Mouse (Mus musculus) CH12F3 (cell line): Measurements from ENCODE around the gene Rarg.

Experiments used
- in situ Hi-C: fragments of 300-500 bp; cut with MboI; formaldehyde crosslinking; loops from 2 replicates; pipeline ENCODE4 v1.14.3; 2020; ENCODE audit warnings: low sequenced_read_pairs

The Rarg gene

DNA sequence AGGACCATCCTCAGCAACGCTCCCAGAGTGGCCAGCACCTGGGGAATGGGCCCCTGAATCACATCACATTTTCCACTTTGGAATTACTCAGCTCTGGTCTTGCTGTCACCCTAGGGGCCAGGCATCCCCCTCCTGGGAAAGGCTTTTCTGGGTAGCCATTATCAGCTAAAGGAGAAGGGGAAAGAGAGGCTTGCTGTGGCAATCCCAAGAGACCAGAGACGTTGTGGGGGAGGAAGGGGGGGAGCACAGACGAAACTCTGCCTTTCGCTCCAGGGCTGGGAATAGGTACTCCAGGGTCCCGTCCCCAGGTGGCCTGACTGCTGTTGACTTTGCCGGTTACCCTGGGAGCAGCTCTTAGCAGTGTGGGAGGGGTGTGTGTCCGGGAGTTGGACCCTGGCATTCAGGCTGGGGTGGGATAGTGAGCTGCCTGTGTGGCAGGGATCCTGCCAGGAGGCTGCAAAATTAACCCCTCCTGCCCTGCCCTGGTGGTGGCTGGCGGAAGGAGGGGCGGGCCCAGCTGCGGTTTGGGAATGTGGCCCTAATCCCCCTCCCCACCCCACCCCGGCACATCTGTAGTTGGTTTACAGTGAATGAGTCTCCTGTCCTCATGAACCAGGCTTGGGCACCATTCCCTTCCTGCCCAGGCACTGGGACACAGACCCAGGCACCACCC, 1.4 kb upstream of the Rarg start:
- in situ Hi-C loops, result no loop called here

GRCm38 (mm10) chr15:102258076-102258470, 756 bp upstream of the Rarg start:
- in situ Hi-C loops, result no loop called here

DNA sequence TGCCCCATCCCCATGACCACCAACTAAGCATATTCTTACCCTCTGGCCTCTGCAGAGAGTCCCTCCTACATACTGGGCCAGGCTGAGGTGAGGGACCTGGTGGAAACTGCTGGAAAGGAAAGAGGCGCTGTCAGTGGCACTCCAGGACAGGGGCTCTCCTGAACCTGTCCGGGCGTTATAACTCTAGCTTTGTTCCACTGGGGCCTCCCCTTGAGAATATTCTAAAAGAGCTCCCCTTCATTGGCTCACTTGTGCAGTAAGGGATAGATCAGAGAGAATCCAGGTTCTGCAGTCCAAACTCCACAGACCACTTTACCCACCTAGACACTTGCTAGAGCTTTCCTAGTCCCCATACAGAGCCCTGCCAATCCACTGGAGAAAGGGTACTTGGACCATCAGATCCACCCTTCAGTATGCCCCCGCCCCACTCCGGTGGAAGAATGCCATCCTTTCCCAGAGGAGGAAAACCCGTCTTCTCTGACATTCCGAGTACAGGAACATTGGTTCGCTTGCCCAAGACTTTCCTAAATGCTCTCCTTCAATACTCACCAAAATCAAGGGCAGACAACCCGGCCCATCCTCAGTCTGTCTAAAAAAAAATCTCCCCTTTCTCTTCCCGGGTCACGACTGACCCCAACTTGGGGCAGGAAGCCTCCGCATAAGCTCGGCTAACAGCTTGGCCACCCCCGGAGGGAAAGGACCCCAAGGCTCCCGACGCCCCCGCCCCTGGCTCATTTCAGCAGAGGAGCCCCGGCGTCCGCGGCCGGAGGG, 701 bp downstream of the Rarg start:
- in situ Hi-C loops, result no loop called here

DNA sequence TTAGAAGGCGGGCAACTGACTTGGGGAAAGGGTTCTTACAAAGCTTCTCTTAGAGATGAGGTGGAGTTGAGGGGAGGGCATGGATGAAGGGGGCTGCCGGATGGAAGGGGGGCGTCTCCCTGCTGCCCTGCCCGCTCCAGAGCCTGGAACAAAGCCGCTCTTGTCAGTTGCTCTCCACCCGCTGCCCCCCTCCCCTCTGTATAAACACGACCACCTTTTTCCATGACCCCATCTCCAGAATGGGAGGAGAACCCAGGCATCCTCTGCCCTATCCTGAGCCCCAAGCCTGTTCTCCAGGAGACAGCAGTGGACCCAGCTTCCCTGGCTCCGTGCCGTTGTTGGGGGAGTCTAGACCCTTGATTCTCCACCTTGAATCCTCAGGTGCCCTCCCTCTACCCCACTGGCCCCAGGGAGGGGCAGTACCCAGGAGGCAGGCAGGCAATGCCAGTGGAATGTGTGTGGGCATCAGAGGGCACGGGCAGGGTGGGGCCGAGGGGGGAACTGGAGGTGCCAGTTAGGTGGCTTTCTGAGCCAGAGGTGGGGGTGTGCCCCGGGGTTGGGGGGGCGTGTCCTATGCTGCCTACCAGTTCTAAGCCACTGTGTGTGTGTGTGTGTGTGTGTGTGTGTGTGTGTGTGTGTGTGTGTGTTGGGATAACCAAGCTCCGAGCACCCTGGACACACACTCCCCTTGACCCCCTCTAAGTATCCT, 1.6 kb downstream of the Rarg start:
- in situ Hi-C loops, result no loop called here

DNA sequence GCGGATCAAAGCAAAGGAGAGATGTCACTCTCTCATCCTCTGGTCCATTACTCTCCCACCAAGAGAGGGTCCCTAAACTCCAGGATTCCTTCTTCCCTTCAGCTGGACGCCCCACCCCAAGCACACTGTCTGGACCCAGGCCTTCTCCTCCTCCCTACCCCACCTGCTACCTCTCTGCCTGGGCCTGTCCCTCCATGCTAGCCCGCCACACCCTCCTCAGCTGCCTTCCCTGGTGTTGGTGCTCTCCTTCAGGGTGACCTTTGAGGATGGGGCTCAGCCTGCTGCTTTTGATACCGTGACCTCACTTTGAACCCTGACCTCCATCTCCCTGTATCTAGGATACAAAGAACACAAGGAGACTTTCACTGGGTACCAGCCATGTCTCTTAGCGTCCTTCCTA, 6.8 kb downstream of the Rarg start:
- in situ Hi-C loops, result no loop called here

GRCm38 (mm10) chr15:102249967-102250366, 7.3 kb downstream of the Rarg start:
- in situ Hi-C loops, result no loop called here

DNA sequence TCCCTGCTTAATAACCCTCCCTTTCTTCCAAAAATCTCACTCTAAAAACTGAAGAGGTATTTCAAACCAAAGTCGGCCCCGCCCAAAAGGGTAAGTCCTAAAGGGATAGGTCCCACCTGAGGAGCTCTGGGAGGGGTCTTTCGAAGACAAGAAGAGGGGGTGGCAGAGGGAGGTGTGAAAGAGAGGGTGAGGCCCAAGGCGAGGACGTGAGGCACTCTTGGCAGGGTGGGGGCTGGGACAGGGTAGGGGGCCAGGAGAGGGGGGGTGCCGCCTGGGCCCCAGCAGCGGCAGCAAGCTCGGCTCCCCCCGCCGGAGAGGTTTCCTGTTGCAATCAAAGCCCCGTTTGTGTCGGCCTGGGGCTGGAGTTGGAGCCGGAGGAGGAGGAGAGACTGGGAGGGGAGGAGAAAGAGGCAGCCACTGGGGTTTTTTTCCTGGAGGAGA, 8.0 kb downstream of the Rarg start:
- in situ Hi-C loops, result no loop called here

GRCm38 (mm10) chr15:102248812-102249191, 8.5 kb downstream of the Rarg start:
- in situ Hi-C loops, result no loop called here

DNA sequence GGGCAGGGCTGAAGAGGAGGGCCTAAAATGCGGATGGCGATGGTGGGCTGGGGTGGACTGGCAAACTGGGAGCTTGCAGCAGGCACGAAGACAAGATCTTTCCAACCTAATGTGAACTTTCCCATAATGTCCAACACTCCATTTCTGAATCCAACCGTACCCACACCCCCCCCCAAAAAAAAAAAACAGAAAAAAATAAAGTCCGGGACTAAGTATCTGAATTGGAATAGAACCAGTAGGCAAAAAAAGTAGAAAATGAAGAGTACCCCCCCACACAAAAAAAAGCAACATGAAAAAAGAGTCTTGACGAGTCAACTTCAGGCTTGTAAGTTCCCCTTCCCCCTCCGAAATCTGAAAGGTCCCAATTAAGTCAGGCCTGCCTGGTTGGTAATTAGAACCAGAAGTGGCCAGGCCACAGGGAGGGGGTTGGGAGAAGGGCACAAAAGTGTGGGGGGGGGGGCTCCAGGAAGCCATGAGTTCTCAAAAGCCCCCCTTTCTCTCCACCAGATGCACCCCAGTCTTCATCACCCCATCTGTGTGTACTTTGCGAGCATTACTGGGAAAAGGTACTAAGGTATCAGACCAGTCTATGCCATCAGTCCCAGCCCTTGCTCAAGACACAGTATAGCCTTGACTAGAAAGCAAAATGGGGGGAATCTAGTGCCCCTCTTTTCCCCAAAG, 9.0 kb downstream of the Rarg start:
- in situ Hi-C loops, result no loop called here

DNA sequence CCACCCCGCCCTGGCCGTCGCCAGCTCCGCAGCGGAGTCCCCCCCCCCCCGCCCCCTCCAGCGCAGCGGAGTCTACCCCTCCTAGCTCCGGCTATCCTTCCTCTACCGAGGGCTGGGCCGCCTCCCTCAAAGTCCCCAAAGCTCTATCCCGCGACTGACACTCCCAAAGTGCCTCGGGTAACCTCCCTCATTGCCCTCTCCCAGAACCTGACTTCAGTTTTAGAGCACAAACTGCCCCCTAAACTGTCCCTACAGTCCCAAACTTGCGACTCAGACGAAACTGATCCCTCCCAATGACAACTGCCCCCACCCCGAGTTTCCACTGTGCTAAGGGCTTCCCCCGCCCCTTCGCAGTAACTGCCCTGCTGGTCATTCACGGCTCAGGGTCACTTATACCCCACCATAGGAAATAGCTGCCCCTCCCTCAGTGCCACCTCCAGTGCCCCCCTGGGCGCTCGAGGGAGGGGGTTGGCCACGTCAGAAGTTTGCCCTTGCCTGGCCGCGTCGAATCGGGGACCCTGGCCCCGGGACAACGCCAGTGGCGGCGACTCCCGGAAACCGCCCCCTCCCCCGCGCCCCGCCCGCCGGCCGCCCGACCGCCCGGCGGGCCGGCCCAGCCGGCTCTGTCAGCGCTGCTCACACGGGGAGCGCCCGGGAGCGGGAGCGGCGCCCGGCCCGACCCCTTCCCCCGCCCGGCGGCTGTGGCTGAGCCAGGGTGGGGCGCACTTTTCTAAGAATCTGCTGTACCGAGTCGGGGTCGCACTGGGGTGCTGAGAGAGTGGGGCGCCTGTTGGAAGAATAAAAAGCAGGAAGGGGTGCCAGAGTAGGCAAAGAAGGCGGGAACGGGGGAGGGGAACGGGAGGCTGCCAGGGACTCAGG, 9.8 kb downstream of the Rarg start:
- in situ Hi-C loops, result no loop called here

GRCm38 (mm10) chr15:102246866-102247251, 10.5 kb downstream of the Rarg start:
- in situ Hi-C loops, result no loop called here

- in situ Hi-C loops, result no loop called here
Observed at GRCm38 (mm10) chr15:102245891-102246741, 11.2 kb downstream of the Rarg start.

DNA sequence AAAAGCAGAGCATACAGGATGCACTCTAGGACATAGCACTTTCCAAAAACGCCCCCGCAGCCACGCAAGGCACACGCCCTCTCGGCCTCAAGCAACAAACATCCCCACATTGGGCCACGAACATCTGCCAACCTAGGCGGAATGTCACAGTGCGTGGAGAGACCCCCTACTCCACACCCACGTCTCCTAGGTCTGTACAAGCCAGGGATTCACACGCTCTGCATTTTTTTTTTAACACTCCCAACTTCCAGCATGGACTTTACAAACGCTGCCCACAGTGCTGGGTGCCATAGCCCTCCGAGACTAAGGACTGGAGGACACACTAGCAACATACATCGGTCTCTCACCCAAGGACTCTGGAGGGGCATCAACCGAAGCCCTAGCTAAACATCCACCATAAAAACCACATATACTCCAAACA, 11.8 kb downstream of the Rarg start:
- in situ Hi-C loops, result no loop called here

DNA sequence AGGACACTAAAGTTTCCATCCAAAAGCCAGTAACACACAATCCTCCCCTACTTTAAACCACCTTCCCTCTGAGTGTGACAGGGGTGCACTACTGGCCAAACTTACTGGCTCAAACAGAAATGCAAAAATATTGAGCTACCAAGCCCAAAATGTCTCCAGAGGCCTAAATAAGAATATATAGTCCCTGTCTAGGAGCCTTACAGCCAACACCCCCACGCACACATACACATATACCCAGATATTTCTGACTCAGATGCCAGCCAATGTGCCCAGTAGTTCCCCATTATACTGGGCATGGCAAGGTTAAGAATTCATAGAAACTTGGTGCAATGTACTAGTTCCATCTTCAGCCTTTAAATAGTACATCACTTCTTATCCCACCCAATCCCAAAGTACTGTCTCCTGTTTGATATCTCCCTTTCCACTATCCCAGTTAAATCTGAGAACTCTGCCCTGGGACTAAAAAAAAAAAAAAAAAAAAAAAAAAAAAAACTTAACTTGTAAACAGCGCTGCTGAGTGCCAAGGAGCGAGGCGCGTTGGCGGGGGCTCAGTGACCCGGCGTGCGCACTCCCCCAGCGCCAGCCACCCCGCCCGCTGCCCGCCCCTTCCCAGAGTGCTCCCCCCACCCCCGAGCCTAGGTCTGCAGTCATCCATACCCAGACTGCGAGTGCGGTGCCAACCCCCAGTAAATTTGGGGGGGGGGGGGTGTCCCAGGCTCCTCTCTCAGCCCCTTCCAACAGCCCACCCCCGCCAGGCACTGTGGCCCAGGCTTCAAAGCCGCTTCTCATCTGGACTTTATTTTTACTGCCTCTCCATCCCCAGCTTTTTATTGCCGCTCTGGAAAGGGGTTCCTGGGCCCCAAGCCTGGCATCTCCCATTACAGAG, 12.8 kb downstream of the Rarg start:
- in situ Hi-C loops, result no loop called here

- in situ Hi-C loops, result no loop called here
Observed at GRCm38 (mm10) chr15:102243229-102244190, 13.8 kb downstream of the Rarg start.

GRCm38 (mm10) chr15:102242404-102243228, 14.7 kb downstream of the Rarg start:
- in situ Hi-C loops, result no loop called here
